Mouse (Mus musculus): ENCODE data around the gene Tatdn2.

Tatdn2 gene

Small RNA genes lying within 50 kb of the gene (microRNA-seq; reads per million reads assigned to microRNA genes)
- 0.49 to 1.1 reads per million in 2 experiments for gene Mir7042
